Mouse (Mus musculus): ENCODE data around the gene Olfr479. TPM values are rescaled to one million over a fixed set of nuclear protein-coding genes. Genes with fewer than 3 reads are reported as not detected.
"Not testable (repeated sequence)": the region's sequence is repeated elsewhere in the genome, so short reads cannot be mapped to it uniquely, and the experiment has no call there.

Olfr479 gene
- not detected in 2 replicates for total RNA-seq (2014; rRNA removed)
- not detected in 2 replicates for polyA plus RNA-seq (2015; fragmentation: Nextera tagmentation; extraction: Ambion mirVana)

GRCm38 (mm10) chr7:108050393-108050792 lies at the start of gene Olfr479:
Olfr479 (plus strand) TSS chr7:108050693.
- DNase-seq, result no peak
- ATAC-seq, result no peak
- H3K9ac ChIP-seq, result no peak within 1 kb of the TSS
- no peak within 1 kb of the TSS for H3K4me3 ChIP-seq (ENCODE audit: low read depth, low read length)
- H3K27ac ChIP-seq (ENCODE audit: low read depth, low read length), result no peak within 1 kb of the TSS
- no peaks in the 10 kb centered on the region for H3K9me3 ChIP-seq (ENCODE audit: low read length)
- no peaks in the 10 kb centered on the region for H3K36me3 ChIP-seq (ENCODE audit: insufficient read depth)
- WGBS, result 92% methylated on average over 2 of the region's 2 CpGs
- TF ChIP-seq CTCF (IDR thresholded peaks at IDR 0.05; ENCODE audit: low read depth), result no peak
- no peaks in the 10 kb centered on the region for H3K4me1 ChIP-seq (ENCODE audit: insufficient read depth)
- no peaks in the 10 kb centered on the region for H3K27me3 ChIP-seq (ENCODE audit: insufficient read depth, low read length)
- H3K4me2 ChIP-seq (ENCODE audit: low read depth), result no peak within 1 kb of the TSS

DNA sequence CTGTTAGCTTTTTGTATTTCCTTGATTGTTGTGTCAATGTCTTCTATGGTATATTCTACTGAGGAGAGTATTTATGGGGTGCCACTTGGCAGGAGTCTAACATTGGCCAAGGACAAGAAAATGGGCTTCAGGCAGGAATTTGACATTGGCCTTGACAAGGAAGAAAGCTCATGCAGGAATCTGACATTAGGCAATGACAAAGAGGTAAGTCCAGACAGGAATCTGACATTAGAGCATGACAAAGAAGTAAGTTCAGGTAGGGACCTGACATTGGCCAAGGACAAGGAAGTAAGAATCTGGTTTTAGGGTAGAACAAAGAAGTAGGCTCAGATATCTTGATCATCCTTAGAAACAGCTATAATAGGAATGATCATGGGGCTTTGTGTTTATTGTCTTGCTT lies 36.2 kb upstream of the Olfr479 start:
- H3K4me2 ChIP-seq (ENCODE audit: low read depth); DNase-seq; ATAC-seq; H3K36me3 ChIP-seq (ENCODE audit: insufficient read depth); H3K27ac ChIP-seq (ENCODE audit: low read depth, low read length); H3K9ac ChIP-seq; H3K4me1 ChIP-seq (ENCODE audit: insufficient read depth); H3K4me3 ChIP-seq (ENCODE audit: low read depth, low read length); H3K27me3 ChIP-seq (ENCODE audit: insufficient read depth, low read length); H3K9me3 ChIP-seq (ENCODE audit: low read length): not testable (repeated sequence)

GRCm38 (mm10) chr7:108033889-108034288 lies 16.6 kb upstream of the Olfr479 start, which contains the start of gene Olfr478:
Olfr478 (minus strand) TSS chr7:108033989.
- H3K27ac ChIP-seq (ENCODE audit: low read depth, low read length), result no peak within 1 kb of the TSS
- no peaks in the 10 kb centered on the region for H3K27me3 ChIP-seq (ENCODE audit: insufficient read depth, low read length)
- ATAC-seq (no peak), DNase-seq (no peak)
- H3K4me2 ChIP-seq (ENCODE audit: low read depth), result no peak within 1 kb of the TSS
- no peak within 1 kb of the TSS for H3K4me3 ChIP-seq (ENCODE audit: low read depth, low read length)
- H3K36me3 ChIP-seq (ENCODE audit: insufficient read depth), result no peaks in the 10 kb centered on the region
- 78% methylated on average over 3 of the region's 3 CpGs for WGBS
- H3K4me1 ChIP-seq (ENCODE audit: insufficient read depth), result no peaks in the 10 kb centered on the region
- H3K9me3 ChIP-seq (ENCODE audit: low read length), result no peaks in the 10 kb centered on the region
- TF ChIP-seq CTCF (IDR thresholded peaks at IDR 0.05; ENCODE audit: low read depth), result no peak
- H3K9ac ChIP-seq, result no peak within 1 kb of the TSS

- no peak within 1 kb of the TSS for H3K27ac ChIP-seq (ENCODE audit: low read depth, low read length)
- no peaks in the 10 kb centered on the region for H3K36me3 ChIP-seq (ENCODE audit: insufficient read depth)
- TF ChIP-seq CTCF (IDR thresholded peaks at IDR 0.05; ENCODE audit: low read depth), result no peak
- no peaks in the 10 kb centered on the region for H3K27me3 ChIP-seq (ENCODE audit: insufficient read depth, low read length)
- DNase-seq, result no peak
- H3K9ac ChIP-seq, result no peak within 1 kb of the TSS
- no peak for ATAC-seq
- no peaks in the 10 kb centered on the region for H3K9me3 ChIP-seq (ENCODE audit: low read length)
- no peak within 1 kb of the TSS for H3K4me2 ChIP-seq (ENCODE audit: low read depth)
- no peaks in the 10 kb centered on the region for H3K4me1 ChIP-seq (ENCODE audit: insufficient read depth)
- H3K4me3 ChIP-seq (ENCODE audit: low read depth, low read length), result no peak within 1 kb of the TSS
- 91% methylated on average over 1 of the region's 1 CpGs for WGBS
Measured at GRCm38 (mm10) chr7:108067246-108067645, 16.8 kb downstream of the Olfr479 start, which contains the start of gene Olfr480. Olfr480 (minus strand) TSS chr7:108067346.

- Histone ChIP-seq H3K27ac (ENCODE audit: low read depth, low read length) (no peak within 1 kb of the TSS), H3K9me3 (ENCODE audit: low read length) (no peaks in the 10 kb centered on the region), H3K4me2 (ENCODE audit: low read depth) (no peak within 1 kb of the TSS), H3K27me3 (ENCODE audit: insufficient read depth, low read length) (no peaks in the 10 kb centered on the region), H3K4me3 (ENCODE audit: low read depth, low read length) (no peak within 1 kb of the TSS), H3K9ac (no peak within 1 kb of the TSS), H3K36me3 (ENCODE audit: insufficient read depth) (no peaks in the 10 kb centered on the region), H3K4me1 (ENCODE audit: insufficient read depth) (no peaks in the 10 kb centered on the region)
- DNase-seq (no peak), ATAC-seq (no peak)
- no peak for TF ChIP-seq CTCF (IDR thresholded peaks at IDR 0.05; ENCODE audit: low read depth)
Measured at GRCm38 (mm10) chr7:108079555-108079954, 29.1 kb downstream of the Olfr479 start, which contains the start of gene Olfr481. Olfr481 (plus strand) TSS chr7:108079855.

GRCm38 (mm10) chr7:108097486-108097885 lies 47.0 kb downstream of the Olfr479 start, which contains the start of gene Olfr482:
Olfr482 (minus strand) TSS chr7:108097586.
- no peak for DNase-seq
- Histone ChIP-seq H3K4me1 (ENCODE audit: insufficient read depth) (no peaks in the 10 kb centered on the region), H3K4me3 (ENCODE audit: low read depth, low read length) (no peak within 1 kb of the TSS), H3K27ac (ENCODE audit: low read depth, low read length) (no peak within 1 kb of the TSS), H3K27me3 (ENCODE audit: insufficient read depth, low read length) (no peaks in the 10 kb centered on the region), H3K4me2 (ENCODE audit: low read depth) (no peak within 1 kb of the TSS), H3K9me3 (ENCODE audit: low read length) (no peaks in the 10 kb centered on the region), H3K9ac (no peak within 1 kb of the TSS), H3K36me3 (ENCODE audit: insufficient read depth) (no peaks in the 10 kb centered on the region)
- 90% methylated on average over 1 of the region's 1 CpGs for WGBS
- ATAC-seq, result no peak
- TF ChIP-seq CTCF (IDR thresholded peaks at IDR 0.05; ENCODE audit: low read depth), result no peak

GRCm38 (mm10) chr7:108100549-108100948 lies 50.1 kb downstream of the Olfr479 start, which contains the start of gene Olfr483:
Olfr483 (plus strand) TSS chr7:108100849.
- Histone ChIP-seq H3K4me2 (ENCODE audit: low read depth) (no peak within 1 kb of the TSS), H3K4me3 (ENCODE audit: low read depth, low read length) (no peak within 1 kb of the TSS), H3K27me3 (ENCODE audit: insufficient read depth, low read length) (no peaks in the 10 kb centered on the region), H3K9me3 (ENCODE audit: low read length) (no peaks in the 10 kb centered on the region), H3K27ac (ENCODE audit: low read depth, low read length) (no peak within 1 kb of the TSS), H3K36me3 (ENCODE audit: insufficient read depth) (no peaks in the 10 kb centered on the region), H3K9ac (no peak within 1 kb of the TSS), H3K4me1 (ENCODE audit: insufficient read depth) (no peaks in the 10 kb centered on the region)
- no peak for TF ChIP-seq CTCF (IDR thresholded peaks at IDR 0.05; ENCODE audit: low read depth)
- ATAC-seq, result no peak
- DNase-seq, result no peak
- 87% methylated on average over 1 of the region's 1 CpGs for WGBS

Other genes with a start within 250 kb of the Olfr479 start
- gene Ovch2, start 249.5 kb upstream of the Olfr479 start, total RNA-seq (2014; rRNA removed), result not detected in 2 replicates
- gene Ovch2, start 249.5 kb upstream of the Olfr479 start, polyA plus RNA-seq (2015; fragmentation: Nextera tagmentation; extraction: Ambion mirVana), result not detected in 2 replicates
- not detected in 2 replicates for gene Olfr467, start 238.4 kb upstream of the Olfr479 start, total RNA-seq (2014; rRNA removed)
- gene Olfr467, start 238.4 kb upstream of the Olfr479 start, polyA plus RNA-seq (2015; fragmentation: Nextera tagmentation; extraction: Ambion mirVana), result not detected in 2 replicates
- not detected in 2 replicates for gene Olfr469, start 225.2 kb upstream of the Olfr479 start, total RNA-seq (2014; rRNA removed)
- not detected in 2 replicates for gene Olfr469, start 225.2 kb upstream of the Olfr479 start, polyA plus RNA-seq (2015; fragmentation: Nextera tagmentation; extraction: Ambion mirVana)
- not detected in 2 replicates for gene Olfr470, start 203.2 kb upstream of the Olfr479 start, total RNA-seq (2014; rRNA removed)
- gene Olfr470, start 203.2 kb upstream of the Olfr479 start, polyA plus RNA-seq (2015; fragmentation: Nextera tagmentation; extraction: Ambion mirVana), result not detected in 2 replicates
- gene Olfr472, start 152.8 kb upstream of the Olfr479 start, total RNA-seq (2014; rRNA removed), result not detected in 2 replicates
- not detected in 2 replicates for gene Olfr472, start 152.8 kb upstream of the Olfr479 start, polyA plus RNA-seq (2015; fragmentation: Nextera tagmentation; extraction: Ambion mirVana)
- gene Olfr473, start 120.2 kb upstream of the Olfr479 start, total RNA-seq (2014; rRNA removed), result not detected in 2 replicates
- not detected in 2 replicates for gene Olfr473, start 120.2 kb upstream of the Olfr479 start, polyA plus RNA-seq (2015; fragmentation: Nextera tagmentation; extraction: Ambion mirVana)
- not detected in 2 replicates for gene Olfr474, start 96.0 kb upstream of the Olfr479 start, total RNA-seq (2014; rRNA removed)
- gene Olfr474, start 96.0 kb upstream of the Olfr479 start, polyA plus RNA-seq (2015; fragmentation: Nextera tagmentation; extraction: Ambion mirVana), result not detected in 2 replicates
- gene Olfr476, start 85.9 kb upstream of the Olfr479 start, total RNA-seq (2014; rRNA removed), result not detected in 2 replicates
- gene Olfr476, start 85.9 kb upstream of the Olfr479 start, polyA plus RNA-seq (2015; fragmentation: Nextera tagmentation; extraction: Ambion mirVana), result not detected in 2 replicates
- gene Olfr477, start 64.0 kb upstream of the Olfr479 start, total RNA-seq (2014; rRNA removed), result not detected in 2 replicates
- gene Olfr477, start 64.0 kb upstream of the Olfr479 start, polyA plus RNA-seq (2015; fragmentation: Nextera tagmentation; extraction: Ambion mirVana), result not detected in 2 replicates
- gene Olfr478, start 16.7 kb upstream of the Olfr479 start, total RNA-seq (2014; rRNA removed), result not detected in 2 replicates
- gene Olfr478, start 16.7 kb upstream of the Olfr479 start, polyA plus RNA-seq (2015; fragmentation: Nextera tagmentation; extraction: Ambion mirVana), result not detected in 2 replicates
- not detected in 2 replicates for gene Olfr480, start 16.7 kb downstream of the Olfr479 start, total RNA-seq (2014; rRNA removed)
- not detected in 2 replicates for gene Olfr480, start 16.7 kb downstream of the Olfr479 start, polyA plus RNA-seq (2015; fragmentation: Nextera tagmentation; extraction: Ambion mirVana)
- gene Olfr481, start 29.2 kb downstream of the Olfr479 start, total RNA-seq (2014; rRNA removed), result not detected in 2 replicates
- gene Olfr481, start 29.2 kb downstream of the Olfr479 start, polyA plus RNA-seq (2015; fragmentation: Nextera tagmentation; extraction: Ambion mirVana), result not detected in 2 replicates
- gene Olfr482, start 46.9 kb downstream of the Olfr479 start, total RNA-seq (2014; rRNA removed), result not detected in 2 replicates
- 0.08 TPM in 1 of 2 replicates, not detected in the other for gene Olfr482, start 46.9 kb downstream of the Olfr479 start, polyA plus RNA-seq (2015; fragmentation: Nextera tagmentation; extraction: Ambion mirVana)
- gene Olfr483, start 50.2 kb downstream of the Olfr479 start, total RNA-seq (2014; rRNA removed), result not detected in 2 replicates
- gene Olfr483, start 50.2 kb downstream of the Olfr479 start, polyA plus RNA-seq (2015; fragmentation: Nextera tagmentation; extraction: Ambion mirVana), result not detected in 2 replicates
- gene Olfr484, start 76.8 kb downstream of the Olfr479 start, total RNA-seq (2014; rRNA removed), result not detected in 2 replicates
- not detected in 2 replicates for gene Olfr484, start 76.8 kb downstream of the Olfr479 start, polyA plus RNA-seq (2015; fragmentation: Nextera tagmentation; extraction: Ambion mirVana)
- not detected in 2 replicates for gene Olfr485, start 109.2 kb downstream of the Olfr479 start, total RNA-seq (2014; rRNA removed)
- not detected in 2 replicates for gene Olfr485, start 109.2 kb downstream of the Olfr479 start, polyA plus RNA-seq (2015; fragmentation: Nextera tagmentation; extraction: Ambion mirVana)
- not detected in 2 replicates for gene Olfr486, start 122.0 kb downstream of the Olfr479 start, total RNA-seq (2014; rRNA removed)
- gene Olfr486, start 122.0 kb downstream of the Olfr479 start, polyA plus RNA-seq (2015; fragmentation: Nextera tagmentation; extraction: Ambion mirVana), result not detected in 2 replicates
- not detected in 2 replicates for gene Olfr487, start 163.9 kb downstream of the Olfr479 start, total RNA-seq (2014; rRNA removed)
- gene Olfr487, start 163.9 kb downstream of the Olfr479 start, polyA plus RNA-seq (2015; fragmentation: Nextera tagmentation; extraction: Ambion mirVana), result not detected in 2 replicates
- not detected in 2 replicates for gene Olfr488, start 207.7 kb downstream of the Olfr479 start, total RNA-seq (2014; rRNA removed)
- not detected in 2 replicates for gene Olfr488, start 207.7 kb downstream of the Olfr479 start, polyA plus RNA-seq (2015; fragmentation: Nextera tagmentation; extraction: Ambion mirVana)
- not detected in 2 replicates for gene Olfr490, start 238.2 kb downstream of the Olfr479 start, total RNA-seq (2014; rRNA removed)
- gene Olfr490, start 238.2 kb downstream of the Olfr479 start, polyA plus RNA-seq (2015; fragmentation: Nextera tagmentation; extraction: Ambion mirVana), result not detected in 2 replicates